ENCODE assay signal across 11 mouse cellular contexts in genomic region chr7:79362208-79362607, GRCm38 (mm10). TPM values are rescaled to one million over a fixed set of nuclear protein-coding genes. Genes with fewer than 3 reads are reported as not detected.
A peak's percentile ranks its signal among the peaks of the same experiment; 100 is the strongest.
DNase-seq lines count a peak whose midpoint lies in the region; ATAC-seq and TF ChIP-seq lines count a peak whose summit lies in the region.
"Had no signal": no experiment of that assay in that cellular context is flagged by ENCODE, and none has a peak within 500 bp of the region (broad histone marks: within the 10 kb centered on the region; RNA-seq: fewer than 3 reads in every experiment).

No protein-coding gene starts in this region.

- no peak overlapping the region for H3K4me2 ChIP-seq in kidney, embryonic 16.5 days (replicated peaks; ENCODE audit: low read depth, low read length)
- no peak overlapping the region for H3K4me2 ChIP-seq in midbrain, embryonic 13.5 days (replicated peaks)
- no peak overlapping the region for H3K4me2 ChIP-seq in intestine, embryonic 16.5 days (ENCODE audit: low read depth, low read length)
- H3K4me2 ChIP-seq: heart, embryonic 13.5 days had no signal

- no peak overlapping the region for H3K27ac ChIP-seq in kidney, embryonic 16.5 days (ENCODE audit: low read length)
- peak overlapping the region; percentile 68 for H3K27ac ChIP-seq in midbrain, embryonic 13.5 days
- H3K27ac ChIP-seq in intestine, embryonic 16.5 days (ENCODE audit: low read length): no peak overlapping the region
- H3K27ac ChIP-seq: macrophage had no signal

- no peaks in the 10 kb centered on the region for H3K9me3 ChIP-seq in kidney, embryonic 16.5 days (ENCODE audit: low read length)
- no peaks in the 10 kb centered on the region for H3K9me3 ChIP-seq in midbrain, embryonic 13.5 days
- H3K9me3 ChIP-seq in intestine, embryonic 16.5 days (ENCODE audit: control insufficient read depth, low read length): no peaks in the 10 kb centered on the region
- H3K9me3 ChIP-seq: heart, embryonic 13.5 days had no signal

- H3K4me3 ChIP-seq in kidney, embryonic 16.5 days (ENCODE audit: low read length): no peak overlapping the region
- no peak overlapping the region for H3K4me3 ChIP-seq in midbrain, embryonic 13.5 days (replicated peaks)
- no peak overlapping the region for H3K4me3 ChIP-seq in intestine, embryonic 16.5 days (ENCODE audit: low read length)
- H3K4me3 ChIP-seq: heart, embryonic 13.5 days had no signal

- no peak for TF ChIP-seq CTCF in brain, embryonic 14.5 days (IDR thresholded peaks at IDR 0.05; ENCODE audit: borderline replicate concordance, extremely low read depth, insufficient read depth, insufficient read length)

- H3K36me3 ChIP-seq in kidney, embryonic 16.5 days (ENCODE audit: insufficient read depth, low read length): peaks cover 24% of the 10 kb centered on the region
- peaks cover 67% of the 10 kb centered on the region for H3K36me3 ChIP-seq in midbrain, embryonic 13.5 days
- peaks cover 17% of the 10 kb centered on the region for H3K36me3 ChIP-seq in intestine, embryonic 16.5 days (ENCODE audit: control insufficient read depth, insufficient read depth, low read length)

- H3K27me3 ChIP-seq in kidney, embryonic 16.5 days (ENCODE audit: insufficient read depth, low read length): no peaks in the 10 kb centered on the region
- H3K27me3 ChIP-seq in midbrain, embryonic 13.5 days: no peaks in the 10 kb centered on the region
- H3K27me3 ChIP-seq in intestine, embryonic 16.5 days (replicated peaks; ENCODE audit: control insufficient read depth, insufficient read depth, low read length): no peaks in the 10 kb centered on the region

- DNase-seq in kidney, postnatal 14 days: no peak
- DNase-seq in brain, embryonic 14.5 days (ENCODE audit: low read depth): peak; percentile 94
- peak; percentile 54 to 65 for DNase-seq in frontal cortex, postnatal 14 days (ENCODE audit: low spot score in 2 of 2)
- no peak for DNase-seq in urinary bladder, postnatal 4 days (ENCODE audit: low spot score in 2 of 2)
- DNase-seq in cerebellum, adult 8-10 months: no peak
- DNase-seq: spleen, adult 18-20 months had no signal

- no peak for TF ChIP-seq POLR2A in brain, embryonic 14.5 days (IDR thresholded peaks at IDR 0.05; ENCODE audit: borderline replicate concordance, extremely low read depth, insufficient read depth, insufficient read length, poor library complexity, severe bottlenecking)

- ATAC-seq in kidney, embryonic 16.5 days (ENCODE audit: low FRiP score, low TSS enrichment): no peak
- ATAC-seq in midbrain, embryonic 13.5 days: peak; percentile 84
- ATAC-seq in intestine, embryonic 16.5 days: no peak

- 63% methylated on average over 8 of the region's 8 CpGs for WGBS in kidney, embryonic 16.5 days
- 49% methylated on average over 8 of the region's 8 CpGs for WGBS in midbrain, embryonic 13.5 days
- WGBS in intestine, embryonic 16.5 days: 78% methylated on average over 8 of the region's 8 CpGs

- 0 out of 2 replicates have a peak, but pooled peaks cover 2% of the 10 kb centered on the region for H3K4me1 ChIP-seq in kidney, embryonic 16.5 days (ENCODE audit: insufficient read depth, low read length)
- peaks cover 17% of the 10 kb centered on the region; the same call in 1 of the 2 replicates for H3K4me1 ChIP-seq in midbrain, embryonic 13.5 days (replicated peaks)
- no peaks in the 10 kb centered on the region for H3K4me1 ChIP-seq in intestine, embryonic 16.5 days (ENCODE audit: control insufficient read depth, insufficient read depth, low read length)

- 0 out of 2 replicates have a peak overlapping the region, but pooled peaks have one; percentile 20 for H3K9ac ChIP-seq in kidney, embryonic 16.5 days (replicated peaks; ENCODE audit: low read length)
- no peak overlapping the region for H3K9ac ChIP-seq in midbrain, embryonic 13.5 days (replicated peaks)
- H3K9ac ChIP-seq in intestine, embryonic 16.5 days (ENCODE audit: low read depth, low read length): no peak overlapping the region
- H3K9ac ChIP-seq: heart, embryonic 13.5 days had no signal

RNA-seq across cellular contexts. Expression of gene Rlbp1, which starts 24.6 kb away (rescaled TPM):
- 0.51 TPM in 2 replicates for polyA plus RNA-seq in kidney, embryonic 16.5 days (2015; fragmentation: Nextera tagmentation; extraction: Ambion mirVana)
- polyA plus RNA-seq in brain, embryonic 14.5 days (2012; rRNA removed): 26.1 and 47.4 TPM in 2 replicates
- polyA plus RNA-seq in midbrain, embryonic 13.5 days (2015; fragmentation: Nextera tagmentation; extraction: Ambion mirVana): 6.3 and 7.5 TPM in 2 replicates
- 0.16 and 0.27 TPM in 2 replicates for polyA plus RNA-seq in intestine, embryonic 16.5 days (2015; fragmentation: Nextera tagmentation; extraction: Ambion mirVana)
- polyA plus RNA-seq: heart, embryonic 13.5 days; macrophage had no signal

RNA-seq across cellular contexts. Expression of gene Fanci, which starts 29.5 kb away (rescaled TPM):
- polyA plus RNA-seq in kidney, embryonic 16.5 days (2015; fragmentation: Nextera tagmentation; extraction: Ambion mirVana): 11.9 and 12.2 TPM in 2 replicates
- polyA plus RNA-seq in brain, embryonic 14.5 days (2012; rRNA removed): 3.2 and 4.6 TPM in 2 replicates
- 4.9 and 5.3 TPM in 2 replicates for polyA plus RNA-seq in midbrain, embryonic 13.5 days (2015; fragmentation: Nextera tagmentation; extraction: Ambion mirVana)
- 6.4 and 7.1 TPM in 2 replicates for polyA plus RNA-seq in intestine, embryonic 16.5 days (2015; fragmentation: Nextera tagmentation; extraction: Ambion mirVana)

Comparison
In these comparisons a context has a peak if more than half of its experiments do, and no peak if none do; other contexts are left out.
1. DNase-seq: peak in brain, embryonic 14.5 days (single experiment) and frontal cortex, postnatal 14 days (2 of 2); none in kidney, postnatal 14 days (single experiment), urinary bladder, postnatal 4 days (0 of 2) and cerebellum, adult 8-10 months (single experiment).